Mouse (Mus musculus): ENCODE results near the gene Sec16a.
"Not testable (repeated sequence)": the region's sequence is repeated elsewhere in the genome, so short reads cannot be mapped to it uniquely, and the experiment has no call there.

The Sec16a gene

GRCm38 (mm10) chr2:26389154-26389690 lies 55.8 kb downstream of the Sec16a start, which contains the start of the genes Entr1 and Pmpca:
TSS of gene Entr1 (minus strand) at chr2:26389316.
TSS of gene Pmpca (plus strand) at chr2:26389339.
- no peak for DNase-seq (ENCODE audit: low read depth)

GRCm38 (mm10) chr2:26388682-26389153 lies 56.3 kb downstream of the Sec16a start:
- DNase-seq (ENCODE audit: low read depth) = no peak

DNA sequence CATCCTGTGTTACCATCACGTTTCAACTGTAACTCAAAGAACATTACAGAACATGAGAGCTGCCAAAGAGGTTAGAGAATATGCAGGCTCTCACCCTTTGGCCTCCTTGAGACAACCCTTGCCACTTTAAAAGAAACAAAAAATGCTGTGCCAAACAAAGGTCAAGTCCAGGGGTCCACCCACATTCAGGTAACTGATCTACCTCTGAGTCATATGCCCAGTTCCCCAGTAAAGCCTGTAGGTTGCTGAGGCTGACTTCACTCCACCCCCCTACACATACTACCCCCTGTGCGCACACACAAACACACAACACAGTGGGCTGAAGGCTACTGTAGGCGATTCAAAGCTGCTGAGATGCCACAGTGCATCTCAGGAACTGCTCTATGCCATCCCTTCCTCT lies 57.3 kb downstream of the Sec16a start:
- DNase-seq (ENCODE audit: low read depth) = no peak

- DNase-seq (ENCODE audit: low read depth) = not testable (repeated sequence)
These were observed 64.1 kb downstream of the Sec16a start for GRCm38 (mm10) chr2:26380871-26381270.

- peak; percentile 46 for DNase-seq (ENCODE audit: low read depth)
These were observed 64.8 kb downstream of the Sec16a start, which contains the start of gene Snapc4 for GRCm38 (mm10) chr2:26380131-26380771. TSS of gene Snapc4 (minus strand) at chr2:26380653.

GRCm38 (mm10) chr2:26372396-26372795 lies 72.6 kb downstream of the Sec16a start:
- DNase-seq (ENCODE audit: low read depth) = no peak

- no peak for DNase-seq (ENCODE audit: low read depth)
These were observed 76.4 kb downstream of the Sec16a start for GRCm38 (mm10) chr2:26368572-26368971.

- no peak for DNase-seq (ENCODE audit: low read depth)
These were observed 77.1 kb downstream of the Sec16a start for GRCm38 (mm10) chr2:26367911-26368310.

DNA sequence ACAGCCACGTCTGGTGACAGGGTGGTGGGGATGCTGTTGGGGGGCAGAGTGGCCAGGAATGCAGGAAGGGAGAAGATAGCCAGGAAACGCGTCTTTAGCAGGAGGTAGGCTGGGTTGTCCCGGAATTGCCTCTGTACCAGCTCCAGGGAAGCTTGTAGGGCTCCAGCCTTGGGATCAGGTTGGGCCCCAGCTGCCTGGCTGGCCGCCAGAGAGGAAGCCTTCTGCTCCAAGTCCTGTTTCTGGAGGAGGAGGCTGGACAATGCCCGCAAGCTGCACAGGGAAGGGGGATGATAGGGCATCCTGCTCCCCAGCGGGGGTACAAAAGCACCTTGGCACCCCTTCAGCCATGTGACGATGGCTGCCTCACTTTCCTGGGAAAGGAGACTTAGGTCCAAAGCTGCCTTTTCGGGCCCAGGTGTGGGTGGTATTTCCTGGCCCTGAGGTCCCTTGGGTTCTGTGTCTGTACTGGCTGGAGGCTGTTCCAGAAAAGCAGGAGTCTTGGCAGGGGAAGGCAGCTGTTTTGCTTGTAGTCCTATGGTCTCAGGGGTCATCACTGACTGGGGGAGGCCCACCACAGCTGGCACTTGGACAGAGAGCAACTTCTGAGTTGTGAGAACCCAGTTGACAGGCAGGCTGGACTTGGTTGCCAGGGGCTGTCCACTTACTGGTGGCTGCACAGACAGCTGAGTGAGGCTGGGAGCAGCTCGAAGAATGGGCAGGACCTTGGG lies 80.1 kb downstream of the Sec16a start:
- DNase-seq (ENCODE audit: low read depth) = no peak

DNA sequence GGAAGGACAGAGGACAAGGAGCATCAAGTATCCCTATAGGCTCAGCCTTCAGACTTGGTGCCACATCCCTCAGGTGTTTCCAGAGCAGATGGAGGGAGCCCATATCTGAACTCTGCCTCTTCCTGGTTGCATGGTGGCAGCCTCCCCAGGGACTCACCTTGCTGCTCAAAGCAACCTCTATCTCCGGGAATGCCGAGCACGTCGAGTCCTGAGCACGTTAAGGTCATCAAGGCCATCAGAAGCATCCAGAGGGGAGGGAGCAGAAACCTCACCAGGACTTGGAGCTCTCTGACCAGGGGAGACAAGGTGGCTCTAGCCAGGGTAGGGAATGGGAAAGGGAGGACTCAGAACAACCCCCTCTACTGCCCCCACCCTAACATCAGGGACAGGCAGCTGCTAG lies 81.5 kb downstream of the Sec16a start:
- DNase-seq (ENCODE audit: low read depth) = no peak

DNA sequence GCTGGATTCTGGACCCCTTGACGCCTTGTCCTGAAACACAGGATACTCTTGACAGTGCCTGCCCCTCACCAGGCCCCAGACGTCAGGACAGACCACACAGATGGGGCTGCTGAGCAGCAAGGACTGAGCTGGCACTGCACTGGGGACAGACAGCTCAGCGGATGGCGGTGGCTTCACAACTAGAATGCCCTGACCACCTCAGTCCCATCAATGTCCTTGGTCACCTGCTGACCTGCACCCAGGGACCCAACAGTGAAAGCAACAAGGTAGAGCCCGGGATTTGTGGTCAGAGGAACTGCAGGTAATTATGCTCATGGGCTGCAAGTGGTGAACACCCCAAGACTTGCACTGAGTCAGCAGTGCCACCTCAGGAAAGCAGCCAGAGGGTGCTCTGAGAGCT lies 82.0 kb downstream of the Sec16a start:
- no peak for DNase-seq (ENCODE audit: low read depth)

DNA sequence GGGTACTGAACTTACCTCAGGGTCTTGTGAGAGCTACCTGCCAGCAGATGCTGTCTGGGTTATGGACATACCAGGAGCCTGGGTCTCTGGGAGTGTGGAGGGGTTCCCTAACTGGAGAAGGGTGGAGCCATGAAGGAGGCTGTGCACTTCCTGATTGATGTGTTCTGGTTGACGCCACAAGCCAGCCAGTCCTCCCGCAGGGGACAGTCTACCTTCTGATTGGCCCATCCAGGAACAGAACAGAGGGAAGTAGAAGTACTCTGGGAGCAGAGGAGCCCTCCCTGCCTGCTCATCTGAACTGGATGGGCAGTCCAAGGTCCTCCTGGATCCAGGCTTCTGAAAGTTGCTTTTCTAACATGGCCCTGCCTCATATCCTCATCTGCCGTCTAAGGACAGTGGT lies 84.2 kb downstream of the Sec16a start, which contains the start of gene Card9:
Card9 (minus strand) TSS at position 147 of the 400 bp plus-strand sequence.
- DNase-seq (ENCODE audit: low read depth) = no peak

- DNase-seq (ENCODE audit: low read depth) = no peak
These were observed 85.0 kb downstream of the Sec16a start for GRCm38 (mm10) chr2:26359983-26360382.
